Mouse (Mus musculus): ENCODE measurements around the gene Etl4. TPM values are rescaled to one million over a fixed set of nuclear protein-coding genes. Genes with fewer than 3 reads are reported as not detected.

The Etl4 gene
- polyA plus RNA-seq, 1 experiment from 2014 or later, result 32.2 TPM

GRCm38 (mm10) chr2:20603536-20603935 lies 694.0 kb downstream of the Etl4 start:
- H3K9me3 ChIP-seq, result no peaks in the 10 kb centered on the region
- no peak overlapping the region for H3K27ac ChIP-seq
- no peaks in the 10 kb centered on the region for H3K27me3 ChIP-seq (replicated peaks)
- WGBS, result 81% methylated on average over 6 of the region's 6 CpGs
- H3K9ac ChIP-seq, result no peak overlapping the region
- no peak for ATAC-seq (ENCODE audit: insufficient read depth, low FRiP score, low read depth)
- H3K4me2 ChIP-seq, result no peak overlapping the region
- no peaks in the 10 kb centered on the region for H3K36me3 ChIP-seq
- H3K4me1 ChIP-seq, result peaks cover 2% of the 10 kb centered on the region; the same call in 1 of the 2 replicates
- no peak overlapping the region for H3K4me3 ChIP-seq (replicated peaks)

DNA sequence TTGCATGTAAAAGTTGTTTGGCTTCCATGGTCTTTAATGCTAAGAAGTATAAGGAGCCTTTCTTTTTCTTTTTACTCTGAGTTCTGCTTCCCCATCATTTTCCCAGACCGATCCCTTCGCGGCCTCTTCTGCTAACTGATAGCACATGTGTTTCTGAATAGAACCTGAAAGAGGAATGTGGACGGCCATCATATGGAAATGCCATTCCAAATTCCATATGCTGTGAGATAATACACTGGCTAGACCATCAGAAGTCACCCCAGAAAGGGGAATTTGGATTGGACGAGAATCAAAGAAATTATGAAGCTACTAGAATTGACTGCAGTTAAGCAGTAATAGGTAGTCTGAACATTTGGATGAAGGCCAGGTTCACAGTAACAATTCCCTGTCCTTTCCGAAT lies 694.4 kb downstream of the Etl4 start:
- no peaks in the 10 kb centered on the region for H3K36me3 ChIP-seq
- H3K27ac ChIP-seq, result no peak overlapping the region
- no peaks in the 10 kb centered on the region for H3K9me3 ChIP-seq
- no peak for ATAC-seq (ENCODE audit: insufficient read depth, low FRiP score, low read depth)
- H3K4me3 ChIP-seq (replicated peaks), result no peak overlapping the region
- H3K4me2 ChIP-seq, result no peak overlapping the region
- no peak overlapping the region for H3K9ac ChIP-seq
- 76% methylated on average over 6 of the region's 6 CpGs for WGBS
- no peaks in the 10 kb centered on the region for H3K27me3 ChIP-seq (replicated peaks)
- no peaks in the 10 kb centered on the region; the same call in 1 of the 2 replicates for H3K4me1 ChIP-seq

- H3K36me3 ChIP-seq, result no peaks in the 10 kb centered on the region
- no peaks in the 10 kb centered on the region for H3K4me1 ChIP-seq
- ATAC-seq (ENCODE audit: insufficient read depth, low FRiP score, low read depth), result no peak
- no peak overlapping the region for H3K27ac ChIP-seq
- H3K9ac ChIP-seq, result no peak overlapping the region
- 83% methylated on average over 8 of the region's 8 CpGs for WGBS
- H3K4me3 ChIP-seq (replicated peaks), result no peak overlapping the region
- no peaks in the 10 kb centered on the region for H3K27me3 ChIP-seq (replicated peaks)
- no peak overlapping the region for H3K4me2 ChIP-seq
- no peaks in the 10 kb centered on the region for H3K9me3 ChIP-seq
These were observed 699.6 kb downstream of the Etl4 start for GRCm38 (mm10) chr2:20609203-20609602.

- whole genome bisulfite sequencing, result 74% methylated on average over 1 of the region's 1 CpGs
- Histone ChIP-seq H3K36me3 (no peaks in the 10 kb centered on the region), H3K4me1 (no peaks in the 10 kb centered on the region), H3K9me3 (no peaks in the 10 kb centered on the region), H3K27me3 (replicated peaks) (no peaks in the 10 kb centered on the region), H3K27ac (no peak overlapping the region), H3K4me3 (replicated peaks) (no peak overlapping the region), H3K9ac (no peak overlapping the region), H3K4me2 (no peak overlapping the region)
- no peak for ATAC-seq (ENCODE audit: insufficient read depth, low FRiP score, low read depth)
These were observed 706.4 kb downstream of the Etl4 start for GRCm38 (mm10) chr2:20615948-20616347.

DNA sequence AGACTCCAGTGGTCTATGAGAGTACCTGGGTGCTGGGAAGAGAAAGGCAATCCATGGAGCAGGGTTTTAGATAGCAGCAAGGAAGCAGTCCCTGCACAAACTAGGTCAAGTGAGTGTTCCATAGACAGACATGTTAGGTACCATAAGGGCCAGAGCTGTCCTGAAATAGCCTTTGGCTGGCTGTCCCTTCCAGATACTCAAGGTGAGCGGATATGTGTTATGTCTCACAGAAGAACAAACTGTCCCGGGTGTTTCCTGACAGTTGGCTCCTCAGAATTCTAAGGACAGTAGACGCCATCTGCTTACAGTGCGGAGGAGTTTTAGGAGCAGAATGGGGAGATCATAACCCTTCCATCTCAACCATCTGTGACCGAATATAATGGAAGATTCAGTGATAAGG lies 708.8 kb downstream of the Etl4 start:
- Histone ChIP-seq H3K27ac (no peak overlapping the region), H3K4me2 (no peak overlapping the region), H3K4me1 (no peaks in the 10 kb centered on the region), H3K4me3 (replicated peaks) (no peak overlapping the region), H3K9ac (no peak overlapping the region), H3K36me3 (no peaks in the 10 kb centered on the region), H3K27me3 (replicated peaks) (no peaks in the 10 kb centered on the region), H3K9me3 (no peaks in the 10 kb centered on the region)
- 93% methylated on average over 5 of the region's 5 CpGs for WGBS
- no peak for ATAC-seq (ENCODE audit: insufficient read depth, low FRiP score, low read depth)

GRCm38 (mm10) chr2:20619881-20620280 lies 710.3 kb downstream of the Etl4 start:
- no peaks in the 10 kb centered on the region for H3K9me3 ChIP-seq
- H3K4me1 ChIP-seq, result no peaks in the 10 kb centered on the region
- no peaks in the 10 kb centered on the region for H3K36me3 ChIP-seq
- no peak overlapping the region for H3K4me2 ChIP-seq
- H3K27me3 ChIP-seq (replicated peaks), result no peaks in the 10 kb centered on the region
- H3K4me3 ChIP-seq (replicated peaks), result no peak overlapping the region
- 64% methylated on average over 5 of the region's 5 CpGs for WGBS
- ATAC-seq (ENCODE audit: insufficient read depth, low FRiP score, low read depth), result no peak
- H3K27ac ChIP-seq, result no peak overlapping the region
- no peak overlapping the region for H3K9ac ChIP-seq

DNA sequence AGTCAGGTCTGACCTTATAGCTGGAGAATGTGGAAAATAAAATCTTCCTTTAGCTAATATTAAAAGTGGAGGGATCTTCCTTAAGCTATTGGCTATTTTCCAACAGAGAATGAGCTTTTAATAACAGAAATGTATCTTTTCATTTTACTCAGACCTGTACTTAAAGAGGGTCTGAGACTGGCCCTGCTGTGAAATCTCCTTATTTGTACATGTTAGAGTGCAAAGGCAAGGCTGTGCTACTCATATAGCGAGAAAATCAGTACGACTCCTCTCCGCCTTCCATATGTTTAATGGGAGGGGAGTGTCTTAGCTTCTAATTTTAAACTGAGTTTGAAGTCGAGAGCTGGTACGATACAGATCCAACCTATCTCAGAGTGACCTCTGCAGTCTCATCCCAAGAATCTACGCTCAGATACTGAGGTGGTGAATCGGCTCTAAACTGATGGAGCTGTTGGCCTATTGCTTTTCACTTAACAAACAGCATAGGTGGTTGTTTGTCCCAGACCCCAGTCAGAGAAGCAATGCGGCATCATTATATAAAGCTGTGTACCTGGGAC lies 719.7 kb downstream of the Etl4 start:
- H3K27me3 ChIP-seq (replicated peaks), result no peaks in the 10 kb centered on the region
- peaks cover 3% of the 10 kb centered on the region; the same call in 1 of the 2 replicates for H3K4me1 ChIP-seq
- no peaks in the 10 kb centered on the region for H3K9me3 ChIP-seq
- no peaks in the 10 kb centered on the region for H3K36me3 ChIP-seq
- peak; percentile 63; the same call in 1 of the 2 replicates for ATAC-seq (ENCODE audit: insufficient read depth, low FRiP score, low read depth)
- no peak overlapping the region for H3K9ac ChIP-seq
- WGBS, result 61% methylated on average over 8 of the region's 8 CpGs
- no peak overlapping the region for H3K4me3 ChIP-seq (replicated peaks)
- H3K4me2 ChIP-seq, result no peak overlapping the region
- H3K27ac ChIP-seq, result peak overlapping the region; percentile 72

GRCm38 (mm10) chr2:20638604-20639003 lies 729.0 kb downstream of the Etl4 start:
- no peak overlapping the region for H3K27ac ChIP-seq
- H3K4me1 ChIP-seq, result no peaks in the 10 kb centered on the region; the same call in 1 of the 2 replicates
- no peaks in the 10 kb centered on the region for H3K36me3 ChIP-seq
- no peak overlapping the region for H3K4me3 ChIP-seq (replicated peaks)
- no peaks in the 10 kb centered on the region for H3K27me3 ChIP-seq (replicated peaks)
- no peak overlapping the region for H3K4me2 ChIP-seq
- H3K9me3 ChIP-seq, result no peaks in the 10 kb centered on the region
- ATAC-seq (ENCODE audit: insufficient read depth, low FRiP score, low read depth), result no peak
- no peak overlapping the region for H3K9ac ChIP-seq
- WGBS, result 83% methylated on average over 3 of the region's 3 CpGs

- Histone ChIP-seq H3K36me3 (no peaks in the 10 kb centered on the region), H3K4me2 (no peak overlapping the region), H3K27ac (no peak overlapping the region), H3K9ac (no peak overlapping the region), H3K9me3 (no peaks in the 10 kb centered on the region), H3K4me1 (no peaks in the 10 kb centered on the region; the same call in 1 of the 2 replicates), H3K4me3 (replicated peaks) (no peak overlapping the region), H3K27me3 (replicated peaks) (no peaks in the 10 kb centered on the region)
- 75% methylated on average over 2 of the region's 2 CpGs for WGBS
- ATAC-seq (ENCODE audit: insufficient read depth, low FRiP score, low read depth), result no peak
These were observed 730.1 kb downstream of the Etl4 start for GRCm38 (mm10) chr2:20639721-20640120.

GRCm38 (mm10) chr2:20642818-20643217 lies 733.2 kb downstream of the Etl4 start:
- H3K9me3 ChIP-seq, result no peaks in the 10 kb centered on the region
- no peak overlapping the region for H3K4me3 ChIP-seq (replicated peaks)
- H3K27ac ChIP-seq, result no peak overlapping the region
- no peaks in the 10 kb centered on the region for H3K27me3 ChIP-seq (replicated peaks)
- 66% methylated on average over 9 of the region's 9 CpGs for WGBS
- H3K9ac ChIP-seq, result no peak overlapping the region
- H3K4me2 ChIP-seq, result no peak overlapping the region
- no peaks in the 10 kb centered on the region for H3K36me3 ChIP-seq
- ATAC-seq (ENCODE audit: insufficient read depth, low FRiP score, low read depth), result no peak
- H3K4me1 ChIP-seq, result no peaks in the 10 kb centered on the region; the same call in 1 of the 2 replicates

DNA sequence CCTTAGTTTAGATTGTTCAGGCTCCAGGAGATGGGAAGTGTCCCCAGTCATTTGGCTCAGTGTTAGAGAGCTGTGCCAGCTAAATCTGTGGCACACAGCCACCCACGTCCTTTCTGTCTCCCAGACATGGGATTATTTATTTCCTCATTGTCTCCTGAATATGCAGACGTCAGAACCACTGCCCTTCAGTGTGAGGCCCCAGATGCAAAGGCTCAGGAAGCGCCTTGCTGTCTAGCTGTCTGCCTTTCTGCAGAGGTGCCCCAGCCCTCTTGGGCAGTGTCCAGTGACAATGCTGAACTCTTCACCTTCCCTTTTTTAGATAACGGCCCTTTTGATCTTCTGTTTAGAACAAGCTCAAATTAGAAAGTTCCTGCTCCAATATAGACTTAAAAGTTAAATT lies 740.2 kb downstream of the Etl4 start:
- no peaks in the 10 kb centered on the region for H3K27me3 ChIP-seq (replicated peaks)
- no peak overlapping the region for H3K9ac ChIP-seq
- H3K36me3 ChIP-seq, result no peaks in the 10 kb centered on the region
- 25% methylated on average over 4 of the region's 4 CpGs for WGBS
- no peak overlapping the region for H3K27ac ChIP-seq
- no peak overlapping the region for H3K4me2 ChIP-seq
- no peaks in the 10 kb centered on the region; the same call in 1 of the 2 replicates for H3K4me1 ChIP-seq
- no peak overlapping the region for H3K4me3 ChIP-seq (replicated peaks)
- ATAC-seq (ENCODE audit: insufficient read depth, low FRiP score, low read depth), result no peak
- H3K9me3 ChIP-seq, result no peaks in the 10 kb centered on the region

DNA sequence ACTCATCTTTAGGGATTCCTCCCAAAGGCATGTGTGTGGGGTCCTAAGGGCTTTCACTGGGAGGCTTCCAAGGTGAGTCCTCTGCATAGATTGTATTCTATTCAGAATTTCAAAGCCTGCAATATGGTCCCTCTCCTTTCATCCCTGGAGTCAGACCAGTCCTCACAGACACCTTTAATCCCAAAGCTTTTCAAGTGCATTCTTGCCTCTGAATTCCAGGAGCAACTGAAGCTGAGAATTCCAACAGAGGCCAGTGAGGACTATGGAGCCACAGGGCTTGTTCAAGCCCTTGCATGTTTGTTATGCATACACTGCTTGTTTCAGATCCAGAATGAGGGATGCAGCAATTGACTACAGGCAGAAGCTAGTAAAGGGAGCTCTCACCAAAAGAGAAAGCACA lies 743.5 kb downstream of the Etl4 start:
- H3K4me1 ChIP-seq, result no peaks in the 10 kb centered on the region; the same call in 1 of the 2 replicates
- H3K4me2 ChIP-seq, result no peak overlapping the region
- no peak overlapping the region for H3K4me3 ChIP-seq (replicated peaks)
- no peak for ATAC-seq (ENCODE audit: insufficient read depth, low FRiP score, low read depth)
- H3K9me3 ChIP-seq, result no peaks in the 10 kb centered on the region
- H3K36me3 ChIP-seq, result no peaks in the 10 kb centered on the region
- H3K27me3 ChIP-seq (replicated peaks), result no peaks in the 10 kb centered on the region
- no peak overlapping the region for H3K9ac ChIP-seq
- no peak overlapping the region; the same call in 1 of the 2 replicates for H3K27ac ChIP-seq

GRCm38 (mm10) chr2:20654058-20654457 lies 744.5 kb downstream of the Etl4 start:
- Histone ChIP-seq H3K9me3 (no peaks in the 10 kb centered on the region), H3K36me3 (no peaks in the 10 kb centered on the region), H3K27ac (no peak overlapping the region), H3K4me1 (no peaks in the 10 kb centered on the region; the same call in 1 of the 2 replicates), H3K4me3 (replicated peaks) (no peak overlapping the region), H3K9ac (no peak overlapping the region), H3K27me3 (replicated peaks) (no peaks in the 10 kb centered on the region), H3K4me2 (no peak overlapping the region)
- WGBS, result 54% methylated on average over 8 of the region's 8 CpGs
- ATAC-seq (ENCODE audit: insufficient read depth, low FRiP score, low read depth), result no peak
